Mouse (Mus musculus) midbrain, embryonic 14.5 days (tissue): Measurements from ENCODE around the gene Itpr3. TPM values are rescaled to one million over a fixed set of nuclear protein-coding genes. Genes with fewer than 3 reads are reported as not detected.

Experiments
- ATAC-seq: fragments of 200-750 bp; cut with Nextera tagmentation; 2 replicates; pipeline ENCODE4 v1.8.0; 2017; ENCODE audit warnings: moderate number of reproducible peaks, moderate library complexity; ENCODE audit not compliant: low FRiP score, low TSS enrichment
- DNase-seq: peaks from one replicate; pipeline ENCODE4 v3.0.0-alpha.2; 2015
- H3K27ac ChIP-seq: fragments of 300-500 bp; sonication (generic); replicated peaks from 2 replicates; pipeline ENCODE4 v1.5.1; 2014; ENCODE audit warnings: mild to moderate bottlenecking, low read depth, low read length, moderate library complexity
- H3K27me3 ChIP-seq: fragments of 300-500 bp; sonication (generic); 2 replicates; pipeline ENCODE4 v1.6.1; 2014; ENCODE audit warnings: low read length, control low read depth, mixed read lengths; ENCODE audit not compliant: control insufficient read depth, insufficient read depth
- H3K36me3 ChIP-seq: fragments of 300-500 bp; sonication (generic); 2 replicates; pipeline ENCODE4 v1.6.1; 2014; ENCODE audit warnings: low read length, control low read depth; ENCODE audit not compliant: control insufficient read depth, insufficient read depth
- H3K4me1 ChIP-seq: fragments of 300-500 bp; sonication (generic); 2 replicates; pipeline ENCODE4 v1.6.1; 2014; ENCODE audit warnings: mild to moderate bottlenecking, antibody characterized with exemption, low read length, control low read depth; ENCODE audit not compliant: control insufficient read depth, insufficient read depth
- H3K4me2 ChIP-seq: fragments of 300-500 bp; sonication (generic); 2 replicates; pipeline ENCODE4 v1.6.1; 2014; ENCODE audit warnings: mild to moderate bottlenecking, low read length, moderate library complexity
- H3K4me3 ChIP-seq: fragments of 300-500 bp; sonication (generic); replicated peaks from 2 replicates; pipeline ENCODE4 v1.5.1; 2014; ENCODE audit warnings: low read depth, low read length
- H3K9ac ChIP-seq: fragments of 300-500 bp; sonication (generic); replicated peaks from 2 replicates; pipeline ENCODE4 v1.6.1; 2014; ENCODE audit warnings: mild to moderate bottlenecking, low read length, moderate library complexity
- H3K9me3 ChIP-seq: fragments of 300-500 bp; sonication (generic); 2 replicates; pipeline ENCODE4 v1.6.1; 2016; ENCODE audit warnings: low read length, control low read depth, mixed read lengths; ENCODE audit not compliant: control insufficient read depth
- WGBS: fragments of 180-500 bp; shearing (Covaris S2); extraction: QIAGEN DNeasy Blood & Tissue Kit; methylation state at CpG from one replicate; pipeline ENCODE4 v1.1.7; 2014; 5-methylcytosine and 5-hydroxymethylcytosine counted together
- polyA plus RNA-seq: library from polyadenylated mRNA; unstranded; fragments of >200 nt; fragmentation: Nextera tagmentation; extraction: Ambion mirVana; gene quantifications from 2 replicates; pipeline ENCODE4 v1.2.1, GENCODE M21; 2014

The Itpr3 gene
- polyA plus RNA-seq, 1 experiment from 2014 or later = 0.82 TPM

DNA sequence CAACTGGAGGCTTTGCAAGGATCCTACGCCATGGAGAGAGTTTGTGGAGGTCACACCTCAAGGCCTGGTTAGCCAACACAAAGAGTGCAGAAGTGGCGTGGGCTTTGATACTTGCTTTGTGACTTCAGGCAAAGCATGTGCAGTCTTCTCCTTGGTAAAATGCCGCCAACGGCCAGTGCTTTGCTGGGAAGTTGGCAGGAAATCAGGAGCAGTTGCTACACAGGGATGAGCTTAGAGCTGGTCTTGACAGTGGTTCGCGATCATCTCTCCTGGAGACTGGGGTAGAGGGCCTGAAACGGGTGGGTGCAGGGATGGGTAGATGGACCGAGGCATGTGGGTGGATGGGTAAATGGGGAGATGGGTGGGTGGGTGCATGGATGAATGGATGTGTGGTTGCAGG, 15.3 kb downstream of the Itpr3 start:
- Histone ChIP-seq H3K9ac (no peak overlapping the region), H3K27ac (no peak overlapping the region), H3K9me3 (no peaks in the 10 kb centered on the region), H3K4me3 (no peak overlapping the region), H3K27me3 (no peaks in the 10 kb centered on the region), H3K4me1 (peaks cover 6% of the 10 kb centered on the region; the same call in 1 of the 2 replicates), H3K36me3 (no peaks in the 10 kb centered on the region), H3K4me2 (no peak overlapping the region)
- DNase-seq (no peak), ATAC-seq (no peak)
- WGBS = 96% methylated on average over 8 of the region's 8 CpGs

DNA sequence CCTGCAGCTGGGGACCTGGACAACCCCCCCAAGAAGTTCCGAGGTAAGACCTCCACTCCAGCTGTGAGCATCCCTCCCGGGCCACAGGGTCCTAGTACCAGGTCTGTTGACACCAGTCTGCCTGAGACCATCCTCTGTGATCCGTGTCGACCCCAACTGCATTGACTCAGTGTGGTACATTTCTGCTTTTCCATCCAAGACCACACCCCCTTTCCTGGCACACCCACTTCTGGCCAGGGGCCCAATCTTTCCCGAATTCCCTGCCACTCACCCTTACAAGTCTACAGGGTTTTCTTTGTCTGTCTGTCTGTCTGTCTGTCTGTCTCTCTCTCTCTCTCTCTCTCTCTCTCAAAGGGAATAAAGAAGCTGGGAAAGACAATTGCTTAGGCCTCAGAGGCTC, 16.0 kb downstream of the Itpr3 start:
- Histone ChIP-seq H3K4me1 (peaks cover 6% of the 10 kb centered on the region; the same call in 1 of the 2 replicates), H3K36me3 (no peaks in the 10 kb centered on the region), H3K9me3 (no peaks in the 10 kb centered on the region), H3K4me3 (no peak overlapping the region), H3K27ac (no peak overlapping the region), H3K9ac (no peak overlapping the region), H3K27me3 (no peaks in the 10 kb centered on the region), H3K4me2 (no peak overlapping the region)
- no peak for DNase-seq
- ATAC-seq = no peak
- 76% methylated on average over 5 of the region's 5 CpGs for WGBS

DNA sequence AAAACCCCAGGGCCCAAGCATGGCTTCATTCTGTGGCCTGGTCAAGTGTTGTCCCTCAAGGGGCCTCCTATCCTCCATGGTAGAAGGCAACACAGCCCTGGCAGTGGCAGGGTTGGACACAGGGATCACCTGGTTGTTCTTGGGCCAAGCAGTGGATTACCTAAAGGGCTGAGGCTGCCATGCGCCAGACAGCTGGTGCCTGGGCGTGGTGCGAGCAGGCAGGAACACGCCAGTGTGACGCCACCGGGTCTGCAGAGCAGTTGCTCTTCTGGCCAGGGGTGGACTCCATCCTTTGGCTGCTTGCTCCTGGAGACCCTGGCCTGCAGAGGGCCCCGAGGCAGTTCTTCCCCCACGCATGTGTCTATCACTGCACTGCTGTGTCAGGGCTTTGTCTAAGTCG, 16.7 kb downstream of the Itpr3 start:
- no peak overlapping the region for H3K9ac ChIP-seq
- no peak overlapping the region for H3K4me2 ChIP-seq
- no peaks in the 10 kb centered on the region for H3K9me3 ChIP-seq
- H3K4me1 ChIP-seq = peaks cover 6% of the 10 kb centered on the region; the same call in 1 of the 2 replicates
- no peak overlapping the region for H3K4me3 ChIP-seq
- no peaks in the 10 kb centered on the region for H3K36me3 ChIP-seq
- WGBS = 70% methylated on average over 9 of the region's 9 CpGs
- no peak for DNase-seq
- no peak for ATAC-seq
- no peaks in the 10 kb centered on the region for H3K27me3 ChIP-seq
- no peak overlapping the region for H3K27ac ChIP-seq

DNA sequence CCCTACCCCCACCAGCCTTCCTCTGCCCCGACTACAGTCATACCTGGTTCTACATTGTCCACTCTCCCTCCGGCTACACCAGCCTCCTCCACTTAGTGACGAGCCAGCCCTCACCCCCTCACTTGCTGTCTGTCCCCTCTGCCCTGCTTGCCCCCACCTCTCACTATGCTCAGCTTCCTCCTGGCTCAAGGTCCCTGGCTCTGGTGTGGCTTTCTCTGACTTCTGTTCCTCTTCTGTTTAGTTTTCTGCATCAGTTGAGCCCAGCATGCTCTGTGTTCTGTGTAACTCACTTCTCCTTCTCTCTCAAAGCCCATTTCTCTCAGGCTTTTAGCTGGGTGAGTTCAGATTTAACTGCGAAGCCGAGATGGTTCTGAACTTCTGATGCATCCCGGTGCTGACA, 17.1 kb downstream of the Itpr3 start:
- Histone ChIP-seq H3K9me3 (no peaks in the 10 kb centered on the region), H3K4me2 (no peak overlapping the region), H3K9ac (no peak overlapping the region), H3K27ac (no peak overlapping the region), H3K36me3 (no peaks in the 10 kb centered on the region), H3K27me3 (no peaks in the 10 kb centered on the region), H3K4me3 (no peak overlapping the region), H3K4me1 (peaks cover 6% of the 10 kb centered on the region; the same call in 1 of the 2 replicates)
- no peak for ATAC-seq
- WGBS = 78% methylated on average over 6 of the region's 6 CpGs
- no peak for DNase-seq

DNA sequence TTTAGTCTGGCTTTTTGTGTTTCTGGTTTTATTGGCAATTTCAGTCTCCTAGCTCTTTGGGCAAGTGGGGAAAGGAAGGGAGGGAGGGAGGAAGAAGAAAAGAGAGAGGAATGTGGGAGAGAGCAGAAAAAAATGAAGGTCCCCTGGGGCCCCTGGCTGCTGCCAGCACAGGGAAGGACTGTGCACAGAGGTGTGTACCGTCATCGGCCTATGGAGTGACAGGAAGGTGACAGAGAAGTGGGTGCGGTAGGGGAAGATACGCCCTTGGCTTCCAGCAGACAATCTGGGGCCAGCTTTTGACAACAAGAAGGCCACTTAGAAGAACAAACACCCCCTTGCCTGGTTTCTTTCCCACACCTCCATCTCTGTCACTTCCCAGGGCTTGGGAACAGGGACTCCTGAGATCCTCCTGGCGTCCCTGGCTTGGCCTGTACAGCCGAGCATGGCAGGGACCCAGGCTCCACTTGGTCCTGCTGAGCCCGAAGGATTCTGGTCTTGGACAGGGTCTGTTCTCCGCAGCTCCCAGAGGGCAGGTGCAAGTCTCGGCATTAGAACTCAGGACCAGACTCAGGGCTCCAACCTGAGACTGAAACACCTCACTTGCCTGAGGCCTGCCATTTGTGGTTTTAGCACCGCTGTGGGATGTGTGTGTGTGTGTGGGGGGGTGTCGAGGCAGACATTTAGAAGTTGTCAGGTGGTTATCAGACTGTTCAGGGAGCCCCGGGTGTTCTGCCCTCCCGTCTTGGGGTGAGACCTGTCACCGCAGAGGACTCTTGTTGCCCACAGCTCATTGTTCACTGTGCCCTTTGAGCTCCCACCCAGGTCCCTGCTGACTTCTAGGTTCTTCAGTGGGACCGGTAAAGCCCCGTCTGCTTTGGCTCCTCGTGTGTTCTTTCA, 18.0 kb downstream of the Itpr3 start:
- WGBS = 87% methylated on average over 17 of the region's 17 CpGs
- H3K4me2 ChIP-seq = no peak overlapping the region
- no peaks in the 10 kb centered on the region for H3K27me3 ChIP-seq
- no peak overlapping the region for H3K9ac ChIP-seq
- ATAC-seq (no peak), DNase-seq (no peak)
- no peaks in the 10 kb centered on the region for H3K9me3 ChIP-seq
- H3K4me3 ChIP-seq = no peak overlapping the region
- H3K27ac ChIP-seq = no peak overlapping the region
- H3K36me3 ChIP-seq = no peaks in the 10 kb centered on the region
- no peaks in the 10 kb centered on the region for H3K4me1 ChIP-seq

DNA sequence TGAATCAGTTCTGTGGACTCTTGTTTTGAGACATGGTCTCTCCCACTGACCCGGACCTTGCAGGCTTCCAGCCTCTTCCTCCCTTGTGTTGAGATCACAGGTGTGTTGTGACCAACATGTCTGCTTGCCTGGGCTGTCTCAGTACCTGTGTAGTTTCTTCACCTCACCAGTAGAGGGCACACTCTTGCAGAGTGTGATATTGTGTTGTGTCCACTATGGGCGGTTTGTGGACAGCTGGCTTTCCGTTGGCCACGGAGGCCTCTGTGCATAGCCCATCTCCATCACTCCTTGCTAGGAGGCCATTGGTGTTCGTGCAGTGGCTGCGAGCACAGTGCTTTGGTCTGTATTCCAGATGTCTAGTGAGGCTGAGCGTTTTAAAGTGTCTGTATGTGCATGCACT, 20.0 kb downstream of the Itpr3 start:
- DNase-seq (no peak), ATAC-seq (no peak)
- H3K27me3 ChIP-seq = no peaks in the 10 kb centered on the region
- no peaks in the 10 kb centered on the region for H3K9me3 ChIP-seq
- H3K9ac ChIP-seq = no peak overlapping the region
- H3K4me1 ChIP-seq = no peaks in the 10 kb centered on the region
- H3K4me2 ChIP-seq = no peak overlapping the region
- WGBS = 96% methylated on average over 7 of the region's 7 CpGs
- H3K27ac ChIP-seq = no peak overlapping the region
- H3K36me3 ChIP-seq = no peaks in the 10 kb centered on the region
- H3K4me3 ChIP-seq = no peak overlapping the region

DNA sequence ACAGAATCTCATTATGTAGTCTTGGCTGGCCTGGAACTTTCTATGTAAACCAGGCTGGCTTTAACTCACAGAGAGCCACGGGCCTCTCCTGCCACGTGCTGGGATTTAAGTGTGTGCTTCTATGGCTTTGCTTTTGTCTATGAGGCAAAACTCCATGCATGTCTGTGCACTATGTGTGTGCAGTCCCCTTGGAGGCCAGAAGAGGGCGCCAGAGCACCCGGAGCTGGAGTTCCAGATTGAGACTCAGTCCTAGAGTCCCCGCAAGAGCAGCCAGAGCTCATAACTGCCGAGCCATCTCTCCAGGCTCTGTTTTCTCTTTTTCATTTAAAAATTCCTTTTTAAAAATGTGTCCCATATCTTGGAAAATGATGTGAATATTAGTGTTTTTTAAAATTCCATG, 20.8 kb downstream of the Itpr3 start:
- 81% methylated on average over 6 of the region's 6 CpGs for WGBS

DNA sequence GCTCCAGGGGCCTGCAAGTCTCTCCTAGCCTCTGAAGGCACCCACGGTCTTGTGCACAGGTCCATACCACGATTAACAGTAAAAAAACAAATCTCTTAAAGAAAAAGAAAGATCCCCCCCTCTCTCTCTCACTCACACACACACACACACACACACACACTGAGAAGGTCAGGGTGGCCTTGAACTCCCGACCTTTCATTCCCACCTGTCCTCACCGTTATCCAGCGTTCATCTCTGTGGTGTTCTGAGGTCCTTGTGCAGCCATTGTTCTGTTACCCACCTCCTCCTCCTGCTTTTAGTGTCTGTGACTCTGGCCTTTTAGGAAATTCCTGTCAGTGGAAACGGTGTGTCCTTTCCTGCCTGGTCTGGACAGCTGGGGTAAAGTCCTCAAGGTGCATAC, 21.4 kb downstream of the Itpr3 start:
- H3K36me3 ChIP-seq = no peaks in the 10 kb centered on the region
- H3K4me2 ChIP-seq = no peak overlapping the region
- H3K27ac ChIP-seq = no peak overlapping the region
- DNase-seq (no peak), ATAC-seq (no peak)
- no peaks in the 10 kb centered on the region for H3K9me3 ChIP-seq
- no peaks in the 10 kb centered on the region for H3K4me1 ChIP-seq
- 90% methylated on average over 6 of the region's 6 CpGs for WGBS
- H3K9ac ChIP-seq = no peak overlapping the region
- no peaks in the 10 kb centered on the region for H3K27me3 ChIP-seq
- no peak overlapping the region for H3K4me3 ChIP-seq

More for the DNA sequence above, 20.8 kb downstream of the Itpr3 start:
- Histone ChIP-seq H3K4me2 (no peak overlapping the region), H3K4me3 (no peak overlapping the region), H3K9ac (no peak overlapping the region), H3K9me3 (no peaks in the 10 kb centered on the region), H3K4me1 (no peaks in the 10 kb centered on the region), H3K27ac (no peak overlapping the region), H3K36me3 (no peaks in the 10 kb centered on the region), H3K27me3 (no peaks in the 10 kb centered on the region)
- DNase-seq (no peak), ATAC-seq (no peak)

DNA sequence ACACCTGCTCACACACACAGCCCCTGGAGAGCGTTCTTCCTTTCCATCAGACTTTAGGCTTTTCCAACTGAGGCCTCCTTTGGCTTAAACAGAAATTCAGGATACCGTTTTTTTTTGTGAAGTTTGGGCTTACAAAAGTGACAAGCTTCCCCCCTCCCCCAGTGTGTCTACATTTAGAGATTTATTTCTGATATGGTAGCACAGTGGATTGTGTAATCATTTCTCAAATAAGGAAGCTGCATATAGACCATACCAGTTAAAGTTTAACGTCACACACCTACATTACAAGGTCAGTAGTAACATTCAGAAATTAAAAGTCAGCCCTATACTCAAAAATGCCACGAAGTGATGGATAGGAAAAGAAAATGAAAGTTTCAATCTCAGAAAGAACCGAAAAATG, 24.8 kb downstream of the Itpr3 start:
- H3K27ac ChIP-seq = no peak overlapping the region
- H3K36me3 ChIP-seq = no peaks in the 10 kb centered on the region
- no peaks in the 10 kb centered on the region for H3K9me3 ChIP-seq
- DNase-seq (no peak), ATAC-seq (no peak)
- WGBS = 85% methylated on average over 5 of the region's 5 CpGs
- H3K4me2 ChIP-seq = no peak overlapping the region
- H3K27me3 ChIP-seq = no peaks in the 10 kb centered on the region
- no peak overlapping the region for H3K4me3 ChIP-seq
- no peaks in the 10 kb centered on the region for H3K4me1 ChIP-seq
- no peak overlapping the region for H3K9ac ChIP-seq
